Mouse (Mus musculus): ENCODE measurements at regions not wholly inside any gene's neighbourhood (a gene's known extent, or its start where the extent isn't known, plus 50 kb on each side); places are given as distances from the start of the nearest gene placed in this dataset.

GRCm38 (mm10) chr3:149625066-149625465 is 634.7 kb upstream of the Adgrl2 start:
- H3K4me1 ChIP-seq (ENCODE audit: control insufficient read depth in 1 of 2, insufficient read depth in 2 of 2) = peaks cover 4 to 13% of the 10 kb centered on the region in 2 experiments
- H3K9me3 ChIP-seq (replicated peaks; ENCODE audit: low read length) = no peaks in the 10 kb centered on the region
- no peaks in the 10 kb centered on the region for H3K36me3 ChIP-seq (replicated peaks in 1 of 2; ENCODE audit: control insufficient read depth in 1 of 2, insufficient read depth in 1 of 2, low read length in 1 of 2)
- dilution Hi-C loops (cut with MboI; ENCODE audit: extremely low pct_ligation_motif_present, extremely low pct_unique_long_range_greater_than_20kb, low sequenced_read_pairs) = no loop called here
- H3K4me2 ChIP-seq (ENCODE audit: insufficient read depth, low read depth, poor library complexity, severe bottlenecking) = no peak overlapping the region
- TF ChIP-seq POLR2AphosphoS2 (IDR thresholded peaks at IDR 0.05; ENCODE audit: low read depth, low read length) (no peak), ZKSCAN1 (IDR thresholded peaks at IDR 0.05; ENCODE audit: borderline replicate concordance, low read depth, low read length) (no peak), USF1 (IDR thresholded peaks at IDR 0.05; ENCODE audit: low read depth, low read length) (no peak), MAZ (IDR thresholded peaks at IDR 0.05; ENCODE audit: low read depth, low read length) (no peak)
- DNase-seq (ENCODE audit: extremely low read depth) = no peak
- H3K9ac ChIP-seq (ENCODE audit: insufficient read depth, low read depth) = no peak overlapping the region
- no peak overlapping the region for H3K27ac ChIP-seq (ENCODE audit: insufficient read depth, low read depth)
- in situ Hi-C loops (cut with MboI; ENCODE audit: low pct_ligation_motif_present, low pct_unique_long_range_greater_than_20kb, low sequenced_read_pairs) = no loop called here
- H3K27me3 ChIP-seq (replicated peaks) = no peaks in the 10 kb centered on the region
- no peak overlapping the region for H3K4me3 ChIP-seq (replicated peaks in 1 of 3; ENCODE audit: low read depth in 2 of 3, low read length in 2 of 3, poor library complexity in 1 of 3)
- no peaks in the 10 kb centered on the region for H3K79me2 ChIP-seq (replicated peaks; ENCODE audit: control insufficient read depth, extremely low read depth, insufficient read depth, poor library complexity, severe bottlenecking)

GRCm38 (mm10) chr3:149623851-149624532 is 633.6 kb upstream of the Adgrl2 start:
- no peaks in the 10 kb centered on the region for H3K27me3 ChIP-seq (replicated peaks)
- TF ChIP-seq USF2 (conservative IDR thresholded peaks at IDR 0.05; ENCODE audit: low read depth, low read length) (no peak), USF1 (IDR thresholded peaks at IDR 0.05; ENCODE audit: low read depth, low read length) (no peak), KAT2A (IDR thresholded peaks at IDR 0.05; ENCODE audit: insufficient replicate concordance, low read length) (no peak), NRF1 (IDR thresholded peaks at IDR 0.05; ENCODE audit: low read depth, low read length) (no peak), JUN (IDR thresholded peaks at IDR 0.05; ENCODE audit: insufficient read depth, low read depth, low read length) (peak; percentile 66), GABPA (IDR thresholded peaks at IDR 0.05; ENCODE audit: insufficient replicate concordance, low read depth, low read length) (no peak), EP300 (IDR thresholded peaks at IDR 0.05; ENCODE audit: low read length) (peak; percentile 73), CTCF (conservative IDR thresholded peaks at IDR 0.05 in 1 of 2, IDR thresholded peaks at IDR 0.05 in 1 of 2; ENCODE audit: low read depth in 2 of 2, low read length in 2 of 2) (no peak), POLR2AphosphoS2 (IDR thresholded peaks at IDR 0.05; ENCODE audit: low read depth, low read length) (no peak), BHLHE40 (IDR thresholded peaks at IDR 0.05; ENCODE audit: low read depth, low read length) (no peak), JUND (conservative IDR thresholded peaks at IDR 0.05; ENCODE audit: low read depth, low read length) (peak; percentile 72), IRF4 (IDR thresholded peaks at IDR 0.05; ENCODE audit: low read depth, low read length) (peak; percentile 49; the same call in 1 of the 2 replicates), MAZ (IDR thresholded peaks at IDR 0.05; ENCODE audit: low read depth, low read length) (no peak), CHD2 (IDR thresholded peaks at IDR 0.05; ENCODE audit: low read length) (no peak), MAFK (IDR thresholded peaks at IDR 0.05; ENCODE audit: insufficient replicate concordance, low read length) (no peak), ETS1 (conservative IDR thresholded peaks at IDR 0.05; ENCODE audit: low read depth, low read length) (no peak), MAX (IDR thresholded peaks at IDR 0.05; ENCODE audit: low read length) (0 out of 2 replicates have a peak, but pooled peaks have one; percentile 26), MEF2A (IDR thresholded peaks at IDR 0.05; ENCODE audit: borderline replicate concordance, low read depth, low read length) (no peak)
- H3K9ac ChIP-seq (ENCODE audit: insufficient read depth, low read depth) = no peak overlapping the region
- in situ Hi-C loops (cut with MboI; ENCODE audit: low pct_ligation_motif_present, low pct_unique_long_range_greater_than_20kb, low sequenced_read_pairs) (no loop called here), dilution Hi-C loops (cut with MboI; ENCODE audit: extremely low pct_ligation_motif_present, extremely low pct_unique_long_range_greater_than_20kb, low sequenced_read_pairs) (no loop called here)
- no peak overlapping the region for H3K27ac ChIP-seq (ENCODE audit: insufficient read depth, low read depth)
- no peak overlapping the region for H3K4me3 ChIP-seq (replicated peaks in 1 of 3; ENCODE audit: low read depth in 2 of 3, low read length in 2 of 3, poor library complexity in 1 of 3)
- 0 out of 2 replicates have a peak overlapping the region, but pooled peaks have one; percentile 2 for H3K4me2 ChIP-seq (ENCODE audit: insufficient read depth, low read depth, poor library complexity, severe bottlenecking)
- H3K9me3 ChIP-seq (replicated peaks; ENCODE audit: low read length) = no peaks in the 10 kb centered on the region
- no peaks in the 10 kb centered on the region for H3K79me2 ChIP-seq (replicated peaks; ENCODE audit: control insufficient read depth, extremely low read depth, insufficient read depth, poor library complexity, severe bottlenecking)
- peak; percentile 70 for DNase-seq (ENCODE audit: extremely low read depth)
- no peaks in the 10 kb centered on the region for H3K36me3 ChIP-seq (replicated peaks in 1 of 2; ENCODE audit: control insufficient read depth in 1 of 2, insufficient read depth in 1 of 2, low read length in 1 of 2)
- H3K4me1 ChIP-seq (ENCODE audit: control insufficient read depth in 1 of 2, insufficient read depth in 2 of 2) = peaks cover 4 to 13% of the 10 kb centered on the region in 2 experiments
